Mouse (Mus musculus) hindbrain, embryonic 14.5 days (tissue): Measurements from ENCODE around the gene Agbl1. TPM values are rescaled to one million over a fixed set of nuclear protein-coding genes. Genes with fewer than 3 reads are reported as not detected.

Experiments used
- ATAC-seq: fragments of 200-750 bp; cut with Nextera tagmentation; 2 replicates; pipeline ENCODE4 v1.8.0; 2017; ENCODE audit warnings: moderate number of reproducible peaks, mild to moderate bottlenecking, moderate TSS enrichment, moderate library complexity; ENCODE audit not compliant: low FRiP score
- DNase-seq: peaks from one replicate; pipeline ENCODE4 v3.0.0-alpha.2; 2015; ENCODE audit warnings: low spot score
- H3K27ac ChIP-seq: fragments of 300-500 bp; sonication (generic); 2 replicates; pipeline ENCODE4 v1.5.1; 2014; ENCODE audit warnings: mild to moderate bottlenecking, moderate library complexity
- H3K27me3 ChIP-seq: fragments of 300-500 bp; sonication (generic); 2 replicates; pipeline ENCODE4 v1.6.1; 2014; ENCODE audit warnings: mild to moderate bottlenecking, low read length, mixed read lengths; ENCODE audit not compliant: control insufficient read depth, insufficient read depth
- H3K36me3 ChIP-seq: fragments of 300-500 bp; sonication (generic); replicated peaks from 2 replicates; pipeline ENCODE4 v1.6.1; 2014; ENCODE audit not compliant: control insufficient read depth, insufficient read depth
- H3K4me1 ChIP-seq: fragments of 300-500 bp; sonication (generic); replicated peaks from 2 replicates; pipeline ENCODE4 v1.6.1; 2014; ENCODE audit warnings: antibody characterized with exemption, low read length, mixed read lengths; ENCODE audit not compliant: control insufficient read depth, insufficient read depth
- H3K4me2 ChIP-seq: fragments of 300-500 bp; sonication (generic); replicated peaks from 2 replicates; pipeline ENCODE4 v1.6.1; 2014; ENCODE audit warnings: mild to moderate bottlenecking, moderate library complexity
- H3K4me3 ChIP-seq: fragments of 300-500 bp; sonication (generic); replicated peaks from 2 replicates; pipeline ENCODE4 v1.5.1; 2014; ENCODE audit warnings: mild to moderate bottlenecking, low read length
- H3K9ac ChIP-seq: fragments of 300-500 bp; sonication (generic); 2 replicates; pipeline ENCODE4 v1.6.1; 2014
- H3K9me3 ChIP-seq: fragments of 300-500 bp; sonication (generic); 2 replicates; pipeline ENCODE4 v1.6.1; 2016; ENCODE audit warnings: low read length; ENCODE audit not compliant: control insufficient read depth
- WGBS: fragments of 180-500 bp; shearing (Covaris S2); extraction: QIAGEN DNeasy Blood & Tissue Kit; methylation state at CpG from one replicate; pipeline ENCODE4 v1.1.7; 2014; 5-methylcytosine and 5-hydroxymethylcytosine counted together
- polyA plus RNA-seq: library from polyadenylated mRNA; unstranded; fragments of >200 nt; fragmentation: Nextera tagmentation; extraction: Ambion mirVana; gene quantifications from 2 replicates; pipeline ENCODE4 v1.2.1, GENCODE M21; 2014

Agbl1 gene
- polyA plus RNA-seq, 1 experiment from 2014 or later: 0.11 TPM

DNA sequence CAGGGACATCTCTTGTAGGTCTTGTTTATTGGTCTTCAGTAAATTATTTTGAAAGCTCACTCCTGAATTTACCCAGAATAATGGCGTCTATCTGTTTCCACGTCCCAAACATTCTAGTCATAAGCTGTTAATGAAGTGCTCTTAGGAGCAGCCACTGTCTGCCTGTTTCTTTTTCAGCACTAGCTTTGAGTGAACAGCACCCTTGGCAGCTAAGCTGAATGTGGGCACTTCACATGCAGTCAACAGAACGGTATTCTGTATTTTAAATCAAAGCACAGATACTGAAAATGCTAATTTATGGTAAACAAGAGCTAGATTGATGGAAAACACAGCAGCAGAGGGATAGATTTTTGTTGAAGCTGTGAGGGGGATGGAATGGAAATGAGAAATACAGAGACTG, 294.6 kb downstream of the Agbl1 start:
- Histone ChIP-seq H3K9ac (no peak overlapping the region), H3K9me3 (no peaks in the 10 kb centered on the region), H3K4me2 (no peak overlapping the region), H3K27me3 (no peaks in the 10 kb centered on the region), H3K27ac (no peak overlapping the region), H3K4me1 (no peaks in the 10 kb centered on the region), H3K4me3 (no peak overlapping the region), H3K36me3 (no peaks in the 10 kb centered on the region)
- DNase-seq (peak; percentile 44), ATAC-seq (no peak)
- 37% methylated on average over 3 of the region's 3 CpGs for WGBS

DNA sequence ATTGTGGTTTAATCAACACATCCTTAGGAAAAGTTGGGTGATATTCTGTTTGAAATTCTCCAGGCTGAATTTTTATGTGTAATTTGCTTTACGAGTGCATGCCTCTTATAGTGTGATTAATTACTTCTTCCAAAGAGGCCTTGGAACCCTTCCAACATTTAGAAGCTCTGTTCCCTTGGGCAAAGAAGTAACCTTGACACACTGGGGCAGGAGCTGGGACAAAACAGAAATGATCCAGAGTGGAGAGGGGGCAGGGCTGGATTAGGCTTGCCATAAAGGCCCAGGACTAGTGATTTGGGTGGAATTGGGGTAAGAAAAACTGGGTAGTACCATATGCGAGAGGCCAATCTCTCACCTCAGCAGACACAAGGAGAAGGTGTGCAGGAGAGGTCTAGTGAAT, 316.8 kb downstream of the Agbl1 start:
- no peaks in the 10 kb centered on the region for H3K27me3 ChIP-seq
- H3K36me3 ChIP-seq: no peaks in the 10 kb centered on the region
- H3K9ac ChIP-seq: no peak overlapping the region
- no peak overlapping the region for H3K4me2 ChIP-seq
- ATAC-seq: no peak
- H3K9me3 ChIP-seq: no peaks in the 10 kb centered on the region
- no peak overlapping the region for H3K27ac ChIP-seq
- no peak overlapping the region for H3K4me3 ChIP-seq
- DNase-seq: peak; percentile 39
- WGBS: 67% methylated on average over 2 of the region's 2 CpGs
- H3K4me1 ChIP-seq: 0 out of 2 replicates have a peak, but pooled peaks cover 2% of the 10 kb centered on the region

DNA sequence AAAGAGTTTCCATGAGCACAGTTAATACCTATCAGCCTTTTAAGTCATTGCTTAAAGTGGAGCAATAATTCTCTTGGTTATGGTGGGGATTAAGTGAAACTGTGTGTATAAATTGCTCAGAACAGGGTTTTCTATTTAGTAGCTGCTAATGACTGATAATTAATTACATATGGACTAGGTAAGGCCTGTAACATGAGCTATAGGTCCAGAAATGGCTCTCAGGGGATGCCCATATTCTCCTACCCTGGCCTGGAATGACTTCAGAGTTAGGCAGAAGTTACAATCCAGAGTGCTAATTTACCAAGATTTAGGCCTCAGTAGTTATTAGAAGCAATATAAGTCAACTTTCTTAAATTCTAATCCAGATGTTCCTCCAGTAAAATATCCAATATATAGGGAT, 317.6 kb downstream of the Agbl1 start:
- Histone ChIP-seq H3K27ac (no peak overlapping the region), H3K27me3 (no peaks in the 10 kb centered on the region), H3K9me3 (no peaks in the 10 kb centered on the region), H3K36me3 (no peaks in the 10 kb centered on the region), H3K4me2 (no peak overlapping the region), H3K4me1 (0 out of 2 replicates have a peak, but pooled peaks cover 2% of the 10 kb centered on the region), H3K9ac (no peak overlapping the region), H3K4me3 (no peak overlapping the region)
- ATAC-seq (no peak), DNase-seq (no peak)

DNA sequence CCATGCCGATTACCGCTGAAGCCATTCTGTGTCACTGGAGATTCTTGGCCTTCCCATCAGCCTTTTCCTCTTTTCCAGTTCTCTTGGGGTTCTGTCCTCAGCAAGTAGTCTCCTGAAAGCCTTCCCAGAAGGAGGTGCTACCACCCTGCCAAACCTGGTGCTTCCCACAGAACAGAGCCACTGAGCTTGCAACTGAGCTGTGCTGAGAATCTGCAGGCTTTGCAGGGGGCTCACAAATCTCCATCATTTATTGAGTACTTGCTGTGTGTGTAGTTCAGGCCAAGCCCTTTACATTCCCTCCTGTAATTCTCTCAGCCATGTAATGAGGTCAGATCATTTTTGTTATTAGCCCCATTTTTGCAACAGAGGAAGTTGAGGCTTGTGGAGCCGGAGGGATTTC, 322.2 kb downstream of the Agbl1 start:
- Histone ChIP-seq H3K36me3 (no peaks in the 10 kb centered on the region), H3K4me2 (no peak overlapping the region), H3K9me3 (no peaks in the 10 kb centered on the region), H3K27me3 (no peaks in the 10 kb centered on the region), H3K27ac (no peak overlapping the region), H3K4me1 (no peaks in the 10 kb centered on the region), H3K4me3 (no peak overlapping the region), H3K9ac (no peak overlapping the region)
- ATAC-seq: no peak
- DNase-seq: no peak
- WGBS: 92% methylated on average over 3 of the region's 3 CpGs

DNA sequence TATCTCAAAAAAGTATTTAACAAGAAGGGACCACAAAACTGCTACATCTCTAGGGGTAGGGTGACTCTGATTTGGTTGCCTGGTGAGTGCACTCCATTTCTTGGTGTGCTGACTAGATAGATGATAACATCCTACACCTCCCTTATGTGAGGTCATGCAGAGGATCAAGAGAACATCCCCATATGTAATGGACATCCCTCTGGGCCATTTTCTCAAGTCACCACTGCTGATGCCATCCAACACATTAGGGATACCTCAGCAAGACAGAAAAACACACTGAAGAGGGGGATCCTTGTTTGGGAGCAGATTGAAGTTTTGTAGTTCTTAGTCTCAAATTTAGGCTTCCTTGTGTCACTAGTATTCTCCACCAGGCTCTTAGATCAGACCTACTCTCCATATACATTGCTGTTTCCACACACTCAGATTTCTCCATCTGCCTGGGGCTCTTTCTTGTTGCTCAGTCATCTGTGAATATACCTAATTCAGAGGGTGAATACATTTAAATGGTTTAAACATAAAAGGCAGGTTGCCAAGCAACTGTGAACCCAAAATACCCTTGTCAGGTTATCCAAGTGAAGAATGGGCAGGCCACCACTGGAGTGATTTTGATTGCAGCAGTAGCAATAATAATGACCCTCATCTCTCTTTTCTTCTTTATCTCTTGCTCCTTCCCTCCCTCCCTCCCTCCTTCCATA, 331.0 kb downstream of the Agbl1 start:
- DNase-seq: peak; percentile 45
- Histone ChIP-seq H3K9me3 (no peaks in the 10 kb centered on the region), H3K4me3 (no peak overlapping the region), H3K4me1 (0 out of 2 replicates have a peak, but pooled peaks cover 11% of the 10 kb centered on the region), H3K27ac (0 out of 2 replicates have a peak overlapping the region, but pooled peaks have one; percentile 14), H3K4me2 (no peak overlapping the region), H3K9ac (no peak overlapping the region), H3K36me3 (no peaks in the 10 kb centered on the region), H3K27me3 (no peaks in the 10 kb centered on the region)
- ATAC-seq: peak; percentile 72; the same call in 1 of the 2 replicates

DNA sequence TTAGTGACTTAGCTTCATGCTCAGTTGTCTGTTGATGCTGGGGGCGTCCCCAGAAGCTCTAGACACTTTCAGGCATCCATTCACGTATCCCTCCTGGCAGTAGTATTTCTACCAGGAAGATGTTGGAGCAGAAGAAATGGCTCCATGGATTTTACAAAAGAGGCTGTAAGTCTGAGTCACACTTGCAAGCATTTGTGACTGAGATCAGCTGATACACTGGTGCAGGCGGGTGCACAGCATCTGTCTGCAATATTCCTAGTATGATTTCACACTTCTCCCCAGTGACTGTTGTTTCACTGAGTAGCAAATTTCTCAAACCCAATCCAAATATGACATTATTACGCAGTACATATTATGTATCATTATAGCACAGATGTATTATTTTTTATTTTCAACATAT, 332.8 kb downstream of the Agbl1 start:
- H3K9ac ChIP-seq: no peak overlapping the region
- H3K27ac ChIP-seq: no peak overlapping the region
- no peak overlapping the region for H3K4me3 ChIP-seq
- ATAC-seq (no peak), DNase-seq (no peak)
- H3K9me3 ChIP-seq: no peaks in the 10 kb centered on the region
- no peaks in the 10 kb centered on the region for H3K36me3 ChIP-seq
- 0 out of 2 replicates have a peak, but pooled peaks cover 11% of the 10 kb centered on the region for H3K4me1 ChIP-seq
- no peaks in the 10 kb centered on the region for H3K27me3 ChIP-seq
- H3K4me2 ChIP-seq: no peak overlapping the region
- WGBS: 83% methylated on average over 4 of the region's 4 CpGs

DNA sequence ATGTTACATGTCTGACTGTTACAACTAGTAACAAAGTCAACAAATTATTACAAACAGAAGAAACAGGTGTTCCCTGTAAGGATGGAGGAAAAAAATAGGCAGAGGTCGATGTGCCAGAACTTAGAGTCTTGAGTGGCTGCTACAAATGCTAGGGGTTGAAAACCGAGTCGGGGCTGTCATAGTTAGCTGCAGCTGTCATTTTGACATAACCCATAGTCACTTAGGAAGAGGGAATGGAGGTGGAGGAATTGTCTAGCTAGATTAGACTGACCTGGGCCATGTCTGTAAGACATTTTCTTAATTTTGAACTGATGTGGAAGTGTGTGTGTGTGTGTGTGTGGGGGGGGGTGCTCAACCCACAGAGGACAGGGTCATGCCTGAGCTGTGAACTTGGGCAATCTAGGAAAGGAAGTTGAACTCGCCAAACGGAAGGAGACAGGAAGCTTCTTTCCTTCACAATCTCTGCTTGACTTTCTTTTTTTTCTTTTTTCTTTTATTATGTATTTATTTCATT, 364.9 kb downstream of the Agbl1 start:
- Histone ChIP-seq H3K4me3 (no peak overlapping the region), H3K9me3 (no peaks in the 10 kb centered on the region), H3K27me3 (no peaks in the 10 kb centered on the region), H3K4me2 (no peak overlapping the region), H3K4me1 (no peaks in the 10 kb centered on the region), H3K27ac (no peak overlapping the region), H3K36me3 (no peaks in the 10 kb centered on the region), H3K9ac (no peak overlapping the region)
- DNase-seq (no peak), ATAC-seq (no peak)
- WGBS: 85% methylated on average over 5 of the region's 5 CpGs

DNA sequence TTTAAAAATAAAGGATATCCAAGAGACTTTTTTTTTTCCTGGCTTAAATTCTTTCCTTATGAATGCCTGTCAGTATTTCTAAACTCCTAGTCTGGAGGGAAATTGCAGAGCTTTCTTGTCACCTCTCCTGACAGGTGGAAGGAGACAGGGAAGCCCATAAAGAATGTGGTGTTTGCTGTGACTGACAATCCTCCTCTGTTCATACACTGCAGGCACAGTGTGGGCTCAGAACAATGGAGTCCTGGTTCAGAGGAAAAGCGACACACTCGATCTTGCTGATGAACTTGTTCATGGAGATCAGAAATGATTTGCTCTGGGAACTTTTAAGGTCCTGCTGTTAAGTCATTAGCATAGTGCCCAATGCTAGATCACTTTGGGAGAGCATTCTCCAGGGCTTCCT, 368.1 kb downstream of the Agbl1 start:
- WGBS: 15% methylated on average over 2 of the region's 2 CpGs
- ATAC-seq (no peak; the same call in 1 of the 2 replicates), DNase-seq (no peak)
- H3K36me3 ChIP-seq: no peaks in the 10 kb centered on the region
- no peaks in the 10 kb centered on the region for H3K27me3 ChIP-seq
- H3K27ac ChIP-seq: no peak overlapping the region
- H3K4me1 ChIP-seq: no peaks in the 10 kb centered on the region
- no peaks in the 10 kb centered on the region for H3K9me3 ChIP-seq
- no peak overlapping the region for H3K4me2 ChIP-seq
- no peak overlapping the region for H3K4me3 ChIP-seq
- no peak overlapping the region for H3K9ac ChIP-seq

DNA sequence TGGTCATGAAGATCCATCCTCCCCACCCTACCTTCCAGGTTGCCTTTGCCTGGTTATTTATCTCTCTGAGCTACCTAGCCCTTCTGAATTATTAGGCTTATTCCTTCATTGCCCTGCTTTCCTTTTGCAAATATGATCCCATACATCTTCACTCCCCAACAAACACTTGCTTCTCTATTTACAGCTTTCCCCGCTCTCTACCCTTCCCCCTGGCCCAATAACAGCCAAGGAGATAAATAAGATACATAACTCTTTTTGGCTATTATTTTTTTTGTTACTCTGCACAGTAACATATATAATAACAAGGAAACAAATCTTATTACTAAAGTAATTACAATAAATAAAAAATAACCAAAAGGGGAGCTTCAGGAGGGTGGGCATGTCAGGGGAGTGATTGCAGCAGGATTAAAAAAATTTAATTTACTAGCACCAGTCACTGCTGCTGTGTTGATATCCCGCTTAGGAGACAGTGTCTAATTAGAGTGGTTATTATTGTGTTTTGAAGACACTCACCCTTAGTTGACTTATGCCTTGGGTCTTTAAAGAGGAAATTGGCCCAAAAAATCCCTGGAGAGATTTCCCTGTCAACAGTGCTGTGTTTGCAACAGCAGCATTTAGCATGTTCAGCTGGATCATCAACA, 370.5 kb downstream of the Agbl1 start:
- Histone ChIP-seq H3K27me3 (no peaks in the 10 kb centered on the region), H3K27ac (no peak overlapping the region), H3K4me3 (no peak overlapping the region), H3K9me3 (no peaks in the 10 kb centered on the region), H3K36me3 (no peaks in the 10 kb centered on the region), H3K9ac (no peak overlapping the region), H3K4me2 (no peak overlapping the region), H3K4me1 (no peaks in the 10 kb centered on the region)
- ATAC-seq (no peak), DNase-seq (no peak)
- 79% methylated on average over 2 of the region's 2 CpGs for WGBS
